Mouse (Mus musculus) heart, embryonic 13.5 days (tissue): Measurements from ENCODE around the gene Actl7a. TPM values are rescaled to one million over a fixed set of nuclear protein-coding genes. Genes with fewer than 3 reads are reported as not detected.

Source experiments
- ATAC-seq: fragments of 200-750 bp; cut with Nextera tagmentation; 2 replicates; pipeline ENCODE4 v1.8.0; 2017; ENCODE audit warnings: moderate TSS enrichment; ENCODE audit not compliant: insufficient number of reproducible peaks, low FRiP score, low TSS enrichment; ENCODE audit errors: extremely low read depth
- H3K27ac ChIP-seq: fragments of 300-500 bp; sonication (generic); replicated peaks from 2 replicates; pipeline ENCODE4 v1.5.1; 2015; ENCODE audit warnings: moderate library complexity, mild to moderate bottlenecking, inconsistent platforms
- H3K27me3 ChIP-seq: fragments of 300-500 bp; sonication (generic); replicated peaks from 2 replicates; pipeline ENCODE4 v1.6.1; 2015; ENCODE audit warnings: mild to moderate bottlenecking, inconsistent platforms
- H3K36me3 ChIP-seq: fragments of 300-500 bp; sonication (generic); 2 replicates; pipeline ENCODE4 v1.6.1; 2015; ENCODE audit warnings: mild to moderate bottlenecking, inconsistent platforms
- H3K4me1 ChIP-seq: fragments of 300-500 bp; sonication (generic); 2 replicates; pipeline ENCODE4 v1.6.1; 2015; ENCODE audit warnings: inconsistent platforms
- H3K4me2 ChIP-seq: fragments of 300-500 bp; sonication (generic); 2 replicates; pipeline ENCODE4 v1.6.1; 2015; ENCODE audit warnings: inconsistent platforms, mild to moderate bottlenecking, moderate library complexity
- H3K4me3 ChIP-seq: fragments of 300-500 bp; sonication (generic); 2 replicates; pipeline ENCODE4 v1.5.1; 2015; ENCODE audit warnings: moderate library complexity, mild to moderate bottlenecking, inconsistent platforms
- H3K9ac ChIP-seq: fragments of 300-500 bp; sonication (generic); 2 replicates; pipeline ENCODE4 v1.6.1; 2015; ENCODE audit warnings: inconsistent platforms, mild to moderate bottlenecking, moderate library complexity
- H3K9me3 ChIP-seq: fragments of 300-500 bp; sonication (generic); 2 replicates; pipeline ENCODE4 v1.6.1; 2016; ENCODE audit warnings: inconsistent platforms
- WGBS: fragments of 180-500 bp; shearing (Covaris S2); methylation state at CpG from one replicate; pipeline ENCODE4 v1.1.7; 2015; ENCODE audit warnings: mixed read lengths; 5-methylcytosine and 5-hydroxymethylcytosine counted together
- polyA plus RNA-seq: library from polyadenylated mRNA; unstranded; fragments of >200 nt; fragmentation: Nextera tagmentation; extraction: Ambion mirVana; gene quantifications from 2 replicates; pipeline ENCODE4 v1.2.1, GENCODE M21; 2015

Gene Actl7a
- polyA plus RNA-seq, 1 experiment from 2014 or later = not detected

- H3K9me3 ChIP-seq = no peaks in the 10 kb centered on the region
- H3K36me3 ChIP-seq = peaks cover 96% of the 10 kb centered on the region
- no peak overlapping the region for H3K9ac ChIP-seq
- H3K4me3 ChIP-seq = no peak overlapping the region
- no peak overlapping the region for H3K27ac ChIP-seq
- no peak for ATAC-seq
- H3K27me3 ChIP-seq = no peaks in the 10 kb centered on the region
- H3K4me2 ChIP-seq = no peak overlapping the region
- WGBS = 41% methylated on average over 5 of the region's 5 CpGs
- H3K4me1 ChIP-seq = peaks cover 2% of the 10 kb centered on the region; the same call in 1 of the 2 replicates
Measured at GRCm38 (mm10) chr4:56767861-56768284, 24.7 kb downstream of the Actl7a start.

DNA sequence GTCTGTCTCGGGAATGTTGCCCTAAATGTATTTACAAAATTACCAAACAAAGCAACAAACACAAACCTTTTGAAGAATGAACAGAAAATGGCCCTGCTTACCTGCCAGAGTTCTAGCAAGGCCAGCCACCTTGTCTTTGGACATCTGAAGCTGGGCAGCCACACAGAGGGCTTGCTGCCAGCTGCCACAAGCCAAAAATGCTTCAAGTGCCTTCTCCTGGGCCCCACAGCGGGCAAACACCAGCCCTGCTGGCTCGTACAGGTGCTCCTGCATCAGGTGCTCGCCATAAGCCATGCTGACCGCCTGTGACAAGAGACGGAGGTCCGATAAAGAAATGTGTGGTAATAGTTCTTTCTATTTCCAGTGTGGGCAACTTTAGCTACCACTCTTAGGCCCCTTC, 25.7 kb downstream of the Actl7a start:
- no peak for ATAC-seq
- H3K4me3 ChIP-seq = no peak overlapping the region
- no peak overlapping the region for H3K27ac ChIP-seq
- H3K27me3 ChIP-seq = no peaks in the 10 kb centered on the region
- 88% methylated on average over 7 of the region's 7 CpGs for WGBS
- peaks cover 2% of the 10 kb centered on the region; the same call in 1 of the 2 replicates for H3K4me1 ChIP-seq
- H3K9me3 ChIP-seq = no peaks in the 10 kb centered on the region
- H3K36me3 ChIP-seq = peaks cover 98% of the 10 kb centered on the region
- no peak overlapping the region for H3K4me2 ChIP-seq
- no peak overlapping the region for H3K9ac ChIP-seq

DNA sequence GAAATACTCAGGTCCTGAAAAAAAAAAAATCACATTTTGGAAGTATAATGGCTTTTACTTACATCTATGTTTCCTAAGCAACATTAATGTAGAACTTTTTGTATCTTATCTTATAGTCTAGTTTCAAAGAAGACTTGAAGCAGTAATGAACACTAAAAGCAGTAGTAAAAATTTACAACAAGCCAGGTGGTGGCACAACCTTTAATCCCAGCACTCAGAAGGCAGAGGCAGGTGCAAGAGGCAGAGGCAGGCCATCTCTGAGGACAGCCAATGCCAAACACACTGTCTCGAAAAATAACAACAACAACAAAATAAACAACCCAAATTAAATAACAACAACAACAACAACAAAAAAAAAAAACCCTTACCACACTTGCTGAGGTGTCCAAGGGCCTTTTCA, 27.9 kb downstream of the Actl7a start:
- Histone ChIP-seq H3K4me2 (no peak overlapping the region), H3K4me1 (peaks cover 2% of the 10 kb centered on the region; the same call in 1 of the 2 replicates), H3K9me3 (no peaks in the 10 kb centered on the region), H3K27me3 (no peaks in the 10 kb centered on the region), H3K27ac (no peak overlapping the region), H3K4me3 (no peak overlapping the region), H3K9ac (no peak overlapping the region), H3K36me3 (peaks cover 95% of the 10 kb centered on the region)
- WGBS = 70% methylated on average over 1 of the region's 1 CpGs
- ATAC-seq = no peak

- Histone ChIP-seq H3K9ac (no peak overlapping the region), H3K9me3 (no peaks in the 10 kb centered on the region), H3K27me3 (no peaks in the 10 kb centered on the region), H3K36me3 (peaks cover 93% of the 10 kb centered on the region), H3K4me1 (no peaks in the 10 kb centered on the region), H3K4me2 (no peak overlapping the region), H3K27ac (no peak overlapping the region), H3K4me3 (no peak overlapping the region)
- ATAC-seq = no peak
- 41% methylated on average over 1 of the region's 1 CpGs for WGBS
Measured at GRCm38 (mm10) chr4:56791373-56791772, 48.2 kb downstream of the Actl7a start.

Other genes with a start within 250 kb of the Actl7a start
- not detected in 2 replicates for gene Gm26657, start 3.3 kb upstream of the Actl7a start, polyA plus RNA-seq
- gene Actl7b, start 2.0 kb upstream of the Actl7a start, polyA plus RNA-seq = not detected in 2 replicates
- gene Elp1, start 58.9 kb downstream of the Actl7a start, polyA plus RNA-seq = 31.2 and 32.6 TPM in 2 replicates
- gene Fam206a, start 58.9 kb downstream of the Actl7a start, polyA plus RNA-seq = 9.6 and 12.1 TPM in 2 replicates
- 18.5 and 18.8 TPM in 2 replicates for gene Ctnnal1, start 121.8 kb downstream of the Actl7a start, polyA plus RNA-seq
- 14.9 and 17.1 TPM in 2 replicates for gene Tmem245, start 204.0 kb downstream of the Actl7a start, polyA plus RNA-seq
- gene Frrs1l, start 247.0 kb downstream of the Actl7a start, polyA plus RNA-seq = 0.18 and 0.21 TPM in 2 replicates